Mouse (Mus musculus): ENCODE measurements at regions not wholly inside any gene's neighbourhood (a gene's known extent, or its start where the extent isn't known, plus 50 kb on each side); places are given as distances from the start of the nearest gene placed in this dataset.

- no peaks in the 10 kb centered on the region for H3K36me3 ChIP-seq
- no peak for ATAC-seq (replicated peaks)
- H3K27me3 ChIP-seq = no peaks in the 10 kb centered on the region
- WGBS = 84% methylated on average over 5 of the region's 5 CpGs
- H3K9me3 ChIP-seq = no peaks in the 10 kb centered on the region
- H3K4me3 ChIP-seq = no peak overlapping the region
- H3K27ac ChIP-seq (replicated peaks) = no peak overlapping the region
- no peak overlapping the region for H3K9ac ChIP-seq (replicated peaks)
- no peaks in the 10 kb centered on the region; the same call in 1 of the 2 replicates for H3K4me1 ChIP-seq
- H3K4me2 ChIP-seq (replicated peaks) = no peak overlapping the region
Measured at GRCm38 (mm10) chr3:128217765-128218415, 321.8 kb upstream of the Fam241a start.

DNA sequence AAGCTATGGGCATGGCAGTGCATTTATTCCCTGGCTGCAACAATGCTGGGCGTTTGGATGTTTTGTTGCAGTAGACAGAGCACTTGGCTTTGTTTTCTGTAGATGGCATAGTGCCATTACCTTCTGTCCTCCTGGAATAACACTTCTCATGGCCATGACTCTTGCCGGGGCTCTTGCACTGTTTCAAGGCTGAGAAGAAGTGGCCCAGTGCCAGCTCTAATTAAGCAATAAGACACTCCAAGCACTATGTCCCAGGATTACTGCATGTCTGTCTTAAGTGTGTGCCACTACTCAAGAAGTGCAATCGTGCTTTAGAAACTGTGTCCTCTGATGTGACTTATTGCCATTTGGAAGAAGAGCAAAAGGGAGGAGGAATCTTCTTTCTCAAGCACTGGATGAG is 316.1 kb upstream of the Fam241a start:
- H3K27me3 ChIP-seq = no peaks in the 10 kb centered on the region
- no peak overlapping the region for H3K27ac ChIP-seq (replicated peaks)
- no peak overlapping the region for H3K9ac ChIP-seq (replicated peaks)
- H3K9me3 ChIP-seq = no peaks in the 10 kb centered on the region
- no peaks in the 10 kb centered on the region for H3K36me3 ChIP-seq
- no peak overlapping the region for H3K4me3 ChIP-seq
- H3K4me1 ChIP-seq = peaks cover 5% of the 10 kb centered on the region
- ATAC-seq (replicated peaks) = peak; percentile 83
- H3K4me2 ChIP-seq (replicated peaks) = no peak overlapping the region
- WGBS = 16% methylated on average over 3 of the region's 3 CpGs

- no peak overlapping the region for H3K27ac ChIP-seq (replicated peaks)
- H3K9ac ChIP-seq (replicated peaks) = no peak overlapping the region
- H3K4me3 ChIP-seq = no peak overlapping the region
- 63% methylated on average over 1 of the region's 1 CpGs for WGBS
- ATAC-seq (replicated peaks) = no peak
- H3K4me2 ChIP-seq (replicated peaks) = no peak overlapping the region
- H3K27me3 ChIP-seq = no peaks in the 10 kb centered on the region
- H3K9me3 ChIP-seq = no peaks in the 10 kb centered on the region
- peaks cover 5% of the 10 kb centered on the region for H3K4me1 ChIP-seq
- H3K36me3 ChIP-seq = no peaks in the 10 kb centered on the region
Measured at GRCm38 (mm10) chr3:128210591-128210990, 314.5 kb upstream of the Fam241a start.

DNA sequence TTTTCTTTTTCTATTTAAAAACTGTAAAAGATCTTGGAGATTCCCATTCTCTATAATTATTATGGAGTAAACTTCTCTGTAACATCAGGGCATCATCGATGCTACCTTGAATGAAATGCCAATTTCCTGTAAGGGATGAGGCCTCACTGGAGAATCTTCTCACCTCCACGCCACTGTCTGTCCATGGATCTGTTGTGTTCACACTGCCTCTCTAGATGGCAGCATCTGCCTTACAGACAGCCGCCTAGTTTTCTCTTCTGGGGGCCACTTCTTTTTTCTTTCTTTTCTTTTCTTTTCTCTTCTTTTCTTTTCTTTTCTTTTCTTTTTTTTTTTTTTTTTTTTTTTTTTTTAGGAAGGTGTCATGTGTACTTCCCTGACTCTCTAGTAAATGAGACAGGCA is 310.8 kb upstream of the Fam241a start:
- Histone ChIP-seq H3K36me3 (no peaks in the 10 kb centered on the region), H3K4me1 (no peaks in the 10 kb centered on the region), H3K9ac (replicated peaks) (no peak overlapping the region), H3K4me3 (no peak overlapping the region), H3K27me3 (no peaks in the 10 kb centered on the region), H3K27ac (replicated peaks) (no peak overlapping the region), H3K4me2 (replicated peaks) (no peak overlapping the region), H3K9me3 (no peaks in the 10 kb centered on the region)
- 58% methylated on average over 3 of the region's 3 CpGs for WGBS
- ATAC-seq (replicated peaks) = no peak

GRCm38 (mm10) chr3:128206483-128206882 is 310.4 kb upstream of the Fam241a start:
- H3K9ac ChIP-seq (replicated peaks) = no peak overlapping the region
- no peak overlapping the region for H3K4me3 ChIP-seq
- no peak overlapping the region for H3K27ac ChIP-seq (replicated peaks)
- H3K4me1 ChIP-seq = no peaks in the 10 kb centered on the region
- no peaks in the 10 kb centered on the region for H3K36me3 ChIP-seq
- ATAC-seq (replicated peaks) = no peak
- no peaks in the 10 kb centered on the region for H3K9me3 ChIP-seq
- H3K4me2 ChIP-seq (replicated peaks) = no peak overlapping the region
- no peaks in the 10 kb centered on the region for H3K27me3 ChIP-seq
- 41% methylated on average over 1 of the region's 1 CpGs for WGBS

- H3K36me3 ChIP-seq = no peaks in the 10 kb centered on the region
- 80% methylated on average over 5 of the region's 5 CpGs for WGBS
Measured at GRCm38 (mm10) chr3:128200574-128201235, 304.6 kb upstream of the Fam241a start.

DNA sequence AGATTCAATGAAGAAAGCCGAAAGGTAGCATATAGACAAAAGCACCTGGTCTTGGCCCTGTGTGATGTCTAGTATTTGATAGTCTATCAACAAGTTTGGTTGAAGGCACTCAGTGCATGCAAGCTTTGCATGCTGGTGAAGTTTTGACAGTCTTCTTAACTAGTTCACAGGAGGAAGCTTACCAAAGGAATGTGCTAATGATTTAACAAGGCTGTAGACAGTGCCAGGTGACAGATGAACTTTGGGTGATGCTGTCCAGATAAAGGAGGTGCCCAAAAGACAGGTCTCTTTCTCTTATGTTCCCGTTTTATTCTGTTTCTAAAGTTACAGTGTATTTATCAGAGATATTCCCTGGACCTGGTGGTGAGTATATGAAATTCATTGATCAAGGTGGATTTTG is 303.3 kb upstream of the Fam241a start:
- Histone ChIP-seq H3K9me3 (no peaks in the 10 kb centered on the region), H3K36me3 (no peaks in the 10 kb centered on the region), H3K27ac (replicated peaks) (no peak overlapping the region), H3K4me2 (replicated peaks) (no peak overlapping the region), H3K4me1 (no peaks in the 10 kb centered on the region), H3K9ac (replicated peaks) (no peak overlapping the region), H3K4me3 (no peak overlapping the region), H3K27me3 (no peaks in the 10 kb centered on the region)
- ATAC-seq (replicated peaks) = no peak
- WGBS = 88% methylated on average over 2 of the region's 2 CpGs

More at GRCm38 (mm10) chr3:128200574-128201235, 304.6 kb upstream of the Fam241a start:
- H3K4me1 ChIP-seq = no peaks in the 10 kb centered on the region
- no peak overlapping the region for H3K27ac ChIP-seq (replicated peaks)
- ATAC-seq (replicated peaks) = no peak
- H3K4me3 ChIP-seq = no peak overlapping the region
- H3K27me3 ChIP-seq = no peaks in the 10 kb centered on the region
- H3K9ac ChIP-seq (replicated peaks) = no peak overlapping the region
- H3K9me3 ChIP-seq = no peaks in the 10 kb centered on the region
- no peak overlapping the region for H3K4me2 ChIP-seq (replicated peaks)

DNA sequence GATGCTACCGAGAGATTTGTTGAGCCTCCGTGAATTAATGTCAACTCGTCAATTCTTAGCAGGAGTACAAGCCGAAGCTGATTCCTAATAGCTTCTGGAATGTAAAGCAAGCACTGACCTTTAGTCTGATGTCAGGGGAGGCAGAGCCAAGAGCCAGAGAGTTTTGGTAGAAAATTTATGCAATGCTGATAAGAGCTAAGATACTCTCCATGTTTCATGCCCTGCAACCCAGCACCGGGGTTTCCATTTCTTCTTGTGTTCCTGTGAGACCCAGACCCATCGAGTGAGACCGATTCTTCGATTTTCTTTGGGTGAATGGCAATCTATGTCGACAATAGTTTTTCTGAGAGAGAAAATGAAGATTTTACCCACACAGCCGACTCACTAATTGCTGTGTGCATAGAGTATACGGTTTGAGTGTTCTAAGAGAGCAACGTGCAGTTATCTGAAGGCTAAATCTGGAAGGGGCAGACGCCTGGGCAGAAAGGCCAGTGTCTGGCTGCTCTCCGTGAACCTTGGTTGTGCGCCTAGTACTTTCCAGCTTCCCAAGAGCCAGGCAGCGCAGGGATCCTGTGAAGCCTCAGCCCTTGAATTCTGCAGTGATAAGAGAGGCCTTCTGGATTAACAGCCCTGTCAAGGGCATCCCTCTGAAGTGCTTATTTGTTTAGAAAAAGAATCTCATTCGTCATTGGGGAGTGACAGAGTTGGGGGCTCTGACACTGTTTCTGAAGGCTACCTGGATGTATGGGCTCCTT is 296.1 kb upstream of the Fam241a start:
- Histone ChIP-seq H3K36me3 (no peaks in the 10 kb centered on the region), H3K9ac (replicated peaks) (no peak overlapping the region), H3K27ac (replicated peaks) (no peak overlapping the region), H3K27me3 (no peaks in the 10 kb centered on the region), H3K4me1 (no peaks in the 10 kb centered on the region), H3K9me3 (no peaks in the 10 kb centered on the region), H3K4me2 (replicated peaks) (no peak overlapping the region), H3K4me3 (no peak overlapping the region)
- WGBS = 69% methylated on average over 17 of the region's 17 CpGs
- ATAC-seq (replicated peaks) = no peak

GRCm38 (mm10) chr3:128187330-128188044 is 291.4 kb upstream of the Fam241a start:
- Histone ChIP-seq H3K4me2 (replicated peaks) (no peak overlapping the region), H3K27ac (replicated peaks) (no peak overlapping the region), H3K27me3 (no peaks in the 10 kb centered on the region), H3K4me3 (no peak overlapping the region), H3K9me3 (no peaks in the 10 kb centered on the region), H3K9ac (replicated peaks) (no peak overlapping the region), H3K4me1 (no peaks in the 10 kb centered on the region), H3K36me3 (no peaks in the 10 kb centered on the region)
- 90% methylated on average over 9 of the region's 9 CpGs for WGBS
- ATAC-seq (replicated peaks) = no peak

DNA sequence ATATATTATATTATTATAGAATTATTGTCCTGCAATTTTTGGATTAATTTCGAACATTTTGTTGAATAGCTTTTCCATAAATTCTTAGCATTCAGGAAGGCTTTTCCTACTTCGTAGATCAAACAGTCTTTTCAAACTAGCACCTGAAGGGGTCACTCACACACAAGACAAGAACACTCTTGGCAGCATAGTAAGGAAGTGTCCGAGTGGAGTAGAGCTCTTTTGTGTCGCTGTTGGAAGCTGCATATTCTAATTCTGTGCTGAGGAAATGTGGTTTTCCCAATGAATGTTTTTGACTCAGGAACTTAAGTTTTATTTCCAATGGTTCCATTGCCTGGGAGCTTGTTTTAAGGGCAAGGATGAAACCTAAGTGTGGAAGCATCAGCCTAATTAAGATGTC is 290.2 kb upstream of the Fam241a start:
- Histone ChIP-seq H3K9me3 (no peaks in the 10 kb centered on the region), H3K27me3 (no peaks in the 10 kb centered on the region), H3K27ac (replicated peaks) (no peak overlapping the region), H3K4me3 (no peak overlapping the region), H3K36me3 (no peaks in the 10 kb centered on the region), H3K9ac (replicated peaks) (no peak overlapping the region), H3K4me1 (no peaks in the 10 kb centered on the region), H3K4me2 (replicated peaks) (no peak overlapping the region)
- 17% methylated on average over 4 of the region's 4 CpGs for WGBS
- ATAC-seq (replicated peaks) = no peak

DNA sequence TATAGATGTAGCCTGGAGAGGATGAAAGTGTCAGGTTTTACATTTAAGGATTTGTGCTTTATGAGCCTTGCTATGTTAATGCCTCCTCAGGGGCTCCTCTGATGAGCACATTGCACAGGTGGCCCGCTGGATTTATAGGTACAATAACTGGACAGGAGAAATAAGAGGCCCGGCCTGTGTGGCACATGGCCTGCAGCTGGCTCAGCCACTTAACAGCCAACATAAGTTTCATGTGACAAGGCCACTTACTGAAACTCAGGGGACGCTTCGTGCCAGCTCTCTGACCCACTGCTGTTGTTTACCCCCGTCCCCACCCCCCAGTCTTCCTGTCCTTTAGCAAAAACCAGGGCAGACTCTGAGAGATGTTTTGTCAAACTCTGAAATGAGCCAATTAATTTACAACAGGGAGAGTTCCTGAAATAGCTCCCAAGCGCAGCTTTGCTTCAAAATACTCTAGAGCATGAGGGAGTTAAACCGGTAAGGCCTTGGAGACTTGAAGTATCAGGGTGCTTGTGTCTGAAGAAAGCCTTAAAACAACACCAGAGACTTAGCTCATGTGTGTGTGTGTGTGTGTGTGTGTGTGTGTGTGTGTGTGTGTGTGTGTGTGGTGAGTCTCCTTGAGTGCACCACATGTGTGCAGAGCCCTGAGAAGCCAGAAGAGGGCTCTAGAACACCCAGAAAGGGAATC is 285.2 kb upstream of the Fam241a start:
- Histone ChIP-seq H3K4me2 (replicated peaks) (no peak overlapping the region), H3K27me3 (no peaks in the 10 kb centered on the region), H3K4me3 (no peak overlapping the region), H3K9ac (replicated peaks) (no peak overlapping the region), H3K4me1 (no peaks in the 10 kb centered on the region), H3K27ac (replicated peaks) (no peak overlapping the region), H3K36me3 (no peaks in the 10 kb centered on the region), H3K9me3 (no peaks in the 10 kb centered on the region)
- ATAC-seq (replicated peaks) = no peak
- WGBS = 69% methylated on average over 7 of the region's 7 CpGs
